Mouse (Mus musculus) erythroblast, embryonic 14.5 days (primary cell): ENCODE data around the gene Gm37240.

Experiments
- GATA1 ChIP-seq: IDR thresholded peaks from 2 replicates; pipeline ENCODE4 v1.6.1; 2012; ENCODE audit warnings: low read length, inconsistent platforms, mixed read lengths
- TAL1 ChIP-seq: IDR thresholded peaks from 3 replicates; pipeline ENCODE4 v1.6.1; 2012; ENCODE audit warnings: low read length, inconsistent platforms, mixed read lengths

DNA sequence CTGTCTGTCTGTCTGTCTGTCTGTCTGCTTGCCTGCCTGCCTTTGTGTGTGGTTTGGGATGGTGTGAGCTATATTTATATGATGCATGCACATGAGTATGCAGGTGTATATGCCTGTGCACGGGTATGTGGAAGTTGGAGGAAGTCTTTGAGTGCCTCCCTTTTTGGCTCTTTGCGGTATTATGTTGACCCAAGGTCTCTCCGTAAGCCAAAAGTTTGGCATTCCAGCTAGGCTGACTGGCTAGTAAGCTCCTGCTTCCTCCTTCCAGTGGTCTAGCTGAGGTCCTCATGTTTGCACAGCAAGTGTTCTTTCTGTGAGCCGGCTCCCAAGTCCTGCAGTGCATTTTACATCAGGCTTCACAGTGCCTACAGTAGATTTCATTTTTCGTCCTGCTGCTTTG is 1047.8 kb downstream of the Gm37240 start:
- no peak for TF ChIP-seq GATA1
- TF ChIP-seq TAL1 = no peak
